Mouse (Mus musculus) megakaryocyte-erythroid progenitor cell, adult 5-6 weeks (primary cell): ENCODE results near the gene Fat4. TPM values are rescaled to one million over a fixed set of nuclear protein-coding genes. Genes with fewer than 3 reads are reported as not detected.

Experiments used
- ATAC-seq: replicated peaks from 2 replicates; pipeline ENCODE4 v1.8.0; 2016; ENCODE audit warnings: mild to moderate bottlenecking, inconsistent platforms; ENCODE audit not compliant: severe bottlenecking, poor library complexity, low FRiP score, low TSS enrichment
- total RNA-seq, 2 experiments: library from RNA; stranded (forward) in 1 of 2; stranded (reverse) in 1 of 2; fragments of 200-1000, 215-1000 nt in 1 of 2; fragments of >200 nt in 1 of 2; fragmentation: Nextera tagmentation in 1 of 2; gene quantifications; 2 replicates each; pipeline ENCODE4 v1.2.3; 2014 to 2017

Gene Fat4
- total RNA-seq, 2 experiments from 2014 or later: not detected

- no peak for ATAC-seq
Observed at GRCm38 (mm10) chr3:38892791-38893224, 6.1 kb downstream of the Fat4 start.

DNA sequence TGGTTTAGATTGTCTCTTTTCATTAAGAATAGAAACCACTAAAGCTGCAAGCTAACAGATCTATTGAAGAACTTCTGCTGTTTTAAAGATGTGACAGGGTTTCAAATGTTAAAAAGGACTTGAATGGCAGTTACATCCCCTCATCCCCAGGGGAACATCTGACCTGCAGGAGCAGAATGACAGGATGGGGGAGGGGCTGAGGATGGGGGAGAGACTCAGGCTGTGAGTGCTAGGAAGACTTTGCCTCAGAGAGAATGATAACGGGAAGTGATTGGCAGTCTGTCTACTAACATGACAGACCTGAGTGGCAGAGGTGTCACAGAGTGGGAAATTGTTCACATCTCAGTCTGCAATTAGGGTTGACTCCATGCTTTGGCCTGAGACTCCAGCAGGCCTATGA, 14.1 kb downstream of the Fat4 start:
- no peak for ATAC-seq

DNA sequence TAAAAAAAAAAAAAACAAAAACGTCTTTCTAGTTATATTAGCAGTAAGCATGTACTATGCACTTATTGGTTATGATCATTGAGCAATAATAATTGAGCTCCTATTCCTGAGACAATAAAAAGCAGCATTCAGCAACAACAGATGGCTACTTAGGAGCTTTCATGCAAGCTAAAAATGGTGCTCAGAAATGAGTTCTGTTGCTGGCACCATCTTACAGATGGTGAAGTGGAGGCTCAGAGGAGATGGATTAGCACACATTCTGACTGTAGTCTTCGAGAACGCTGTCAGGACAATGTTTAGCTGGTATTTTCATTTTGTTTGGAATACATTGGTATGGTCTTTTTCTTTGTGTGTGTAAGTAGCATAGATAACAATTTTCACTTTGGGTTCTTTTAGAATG, 20.1 kb downstream of the Fat4 start:
- ATAC-seq: no peak

- no peak for ATAC-seq
Observed at GRCm38 (mm10) chr3:38907676-38908425, 21.1 kb downstream of the Fat4 start.

DNA sequence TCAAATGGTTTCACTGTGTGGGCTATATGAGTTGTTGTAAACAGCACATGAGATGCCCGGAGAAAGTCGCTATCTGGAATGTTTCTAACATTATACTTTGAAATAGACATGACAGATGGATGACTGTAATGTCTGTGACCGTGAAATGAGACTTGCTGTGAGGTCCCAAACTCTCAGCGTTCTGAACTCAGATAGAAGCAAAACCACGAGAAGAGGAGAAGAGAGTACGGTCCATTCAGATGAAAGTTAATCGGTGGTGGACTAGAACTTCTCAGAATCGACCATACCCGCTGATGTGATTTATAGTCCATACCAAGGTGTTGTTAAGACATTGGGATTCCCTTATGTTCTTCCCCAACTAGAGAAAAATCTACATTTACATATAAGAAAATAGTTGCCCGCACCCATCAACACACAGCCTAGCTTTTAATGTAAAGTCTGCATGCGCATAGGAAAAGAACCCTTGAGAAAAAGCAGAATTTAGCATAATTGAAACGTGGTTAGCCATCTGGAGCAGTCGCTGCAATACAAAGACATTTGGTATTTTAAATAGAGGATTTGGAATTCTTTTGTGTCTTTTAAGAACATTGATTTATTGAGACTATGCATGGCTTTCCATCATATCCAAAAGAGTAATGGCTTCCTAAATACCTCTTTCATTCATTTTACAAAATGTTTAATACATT, 21.8 kb downstream of the Fat4 start:
- no peak for ATAC-seq

- ATAC-seq: no peak
Observed at GRCm38 (mm10) chr3:38912768-38913487, 26.2 kb downstream of the Fat4 start.

DNA sequence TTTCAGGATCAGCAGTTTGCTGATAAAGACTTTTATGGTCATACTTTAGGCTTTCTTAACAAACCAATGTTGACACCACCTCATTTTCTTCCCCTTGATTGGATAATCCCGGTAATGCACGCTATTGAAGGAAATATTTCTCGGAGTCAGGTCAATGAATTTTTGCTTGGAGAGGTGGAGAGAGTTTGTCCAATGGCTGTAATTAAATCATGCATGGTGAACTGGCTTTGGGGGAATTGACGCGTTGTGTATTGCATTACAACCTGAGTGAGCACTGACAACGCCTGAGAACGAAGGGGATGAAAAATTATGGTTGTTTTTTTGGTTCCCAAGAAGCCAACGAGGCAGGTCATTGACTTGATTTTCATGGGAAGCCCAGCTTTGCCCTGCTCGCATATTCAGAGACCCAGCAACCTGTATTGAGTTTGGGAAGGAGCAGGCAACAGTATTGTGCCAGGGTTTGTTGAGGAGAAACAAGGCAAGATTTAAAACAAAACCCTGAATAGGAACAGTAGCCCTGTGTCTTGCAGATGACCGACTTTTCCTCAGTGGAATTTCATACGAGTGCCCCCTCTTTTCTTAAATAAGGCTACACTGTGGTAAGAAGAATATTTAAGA, 26.9 kb downstream of the Fat4 start:
- no peak for ATAC-seq

DNA sequence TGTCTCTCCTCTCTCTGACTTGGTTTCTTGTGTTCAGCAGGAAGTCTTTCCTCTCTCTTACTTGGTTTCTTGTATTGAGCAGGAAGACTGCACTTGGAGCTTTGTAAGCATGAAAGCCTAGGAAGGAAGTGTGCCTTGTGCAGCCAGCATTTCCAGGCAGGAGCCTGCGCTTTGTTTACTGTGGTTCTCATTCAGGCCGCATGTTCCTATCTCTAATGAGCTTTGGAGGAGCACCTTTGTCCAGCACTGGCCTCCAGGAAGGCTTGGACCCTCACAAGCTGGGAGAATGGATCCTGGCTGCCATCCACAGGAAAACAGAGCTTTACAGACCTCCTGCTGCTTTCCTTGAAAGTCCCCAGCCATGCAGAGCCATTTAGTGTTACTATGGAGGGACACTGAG, 32.2 kb downstream of the Fat4 start:
- ATAC-seq: no peak

GRCm38 (mm10) chr3:38921031-38921430, 34.3 kb downstream of the Fat4 start:
- no peak for ATAC-seq

DNA sequence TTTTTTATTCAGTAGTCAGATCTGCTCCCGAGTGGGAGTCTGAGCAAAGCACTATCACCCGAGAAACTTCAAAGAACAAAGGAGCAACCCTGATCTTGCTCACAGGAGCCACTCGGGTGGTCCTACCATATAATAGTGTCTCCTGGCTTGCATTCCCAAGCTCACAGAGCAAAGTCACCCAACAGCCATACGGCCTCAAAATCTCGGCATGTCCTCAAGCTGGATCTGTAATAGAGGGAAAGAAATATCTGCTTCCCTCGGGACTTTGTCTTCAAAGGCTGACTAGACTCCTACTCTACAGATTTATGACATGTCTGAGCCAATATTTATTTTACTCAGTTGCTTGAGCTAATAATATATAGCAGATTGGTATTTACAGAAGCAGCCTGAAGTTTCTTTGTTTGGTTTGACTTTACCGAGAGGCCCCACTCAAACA, 36.5 kb downstream of the Fat4 start:
- ATAC-seq: no peak

GRCm38 (mm10) chr3:38928076-38928686, 41.4 kb downstream of the Fat4 start:
- no peak for ATAC-seq

DNA sequence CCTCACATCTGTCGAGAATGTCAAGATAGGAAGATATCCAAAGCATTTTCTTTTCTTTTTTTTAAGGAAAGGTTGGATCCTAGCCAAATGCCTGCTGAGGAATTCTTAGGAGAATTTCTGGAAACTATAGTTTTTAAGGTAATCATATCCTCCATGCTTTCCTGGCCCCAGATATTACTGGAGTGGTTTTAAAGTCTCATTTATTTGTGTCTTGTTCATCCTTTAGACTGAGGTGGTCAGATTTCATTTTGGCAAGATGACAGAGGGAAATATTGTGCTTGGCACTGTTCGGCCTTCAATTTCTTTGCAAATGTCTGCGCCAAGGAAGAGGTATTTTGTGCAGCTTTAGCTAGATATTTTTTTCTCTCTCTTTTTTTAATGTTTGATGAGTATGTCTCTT, 42.0 kb downstream of the Fat4 start:
- no peak for ATAC-seq

DNA sequence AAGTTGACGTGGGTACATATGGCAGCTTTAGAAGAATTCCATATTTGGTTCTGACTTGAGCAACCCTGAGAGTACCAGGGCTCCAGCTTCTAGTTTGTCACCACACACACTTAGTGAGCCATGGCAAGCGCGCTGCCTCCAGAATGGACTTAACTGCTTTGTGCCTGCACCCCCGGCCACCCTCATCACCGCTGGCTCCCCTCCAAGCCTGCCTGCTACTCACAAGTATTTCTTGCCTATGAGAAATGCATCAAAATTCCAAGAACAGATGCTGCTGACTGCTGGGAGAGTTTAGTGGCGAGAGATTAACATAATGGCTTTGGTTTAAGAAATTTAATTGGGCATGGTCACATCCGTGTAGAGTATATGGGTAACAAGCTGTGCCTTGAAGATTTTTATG, 48.0 kb downstream of the Fat4 start:
- no peak for ATAC-seq

- no peak for ATAC-seq
Observed at GRCm38 (mm10) chr3:38936485-38936884, 49.7 kb downstream of the Fat4 start.

GRCm38 (mm10) chr3:38937159-38937558, 50.4 kb downstream of the Fat4 start:
- no peak for ATAC-seq

DNA sequence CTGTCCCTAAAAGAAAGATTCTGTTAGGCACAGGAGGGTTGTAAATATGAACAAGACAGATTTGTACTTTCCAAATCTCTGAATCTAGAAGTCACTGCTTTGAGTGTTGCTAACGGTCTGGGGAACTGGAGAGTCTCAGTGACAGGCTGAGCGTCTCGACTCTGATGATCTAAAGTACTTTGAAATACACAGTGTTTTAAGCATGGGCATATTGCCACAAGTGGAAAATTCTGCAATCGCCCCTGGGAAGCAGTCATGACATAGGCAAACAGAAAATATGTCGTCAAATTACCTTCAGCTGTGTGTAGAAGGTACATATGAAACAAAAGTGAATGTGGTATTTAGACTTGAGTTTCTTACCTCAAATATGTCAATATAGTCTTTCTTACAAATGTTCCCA, 51.4 kb downstream of the Fat4 start:
- no peak for ATAC-seq

DNA sequence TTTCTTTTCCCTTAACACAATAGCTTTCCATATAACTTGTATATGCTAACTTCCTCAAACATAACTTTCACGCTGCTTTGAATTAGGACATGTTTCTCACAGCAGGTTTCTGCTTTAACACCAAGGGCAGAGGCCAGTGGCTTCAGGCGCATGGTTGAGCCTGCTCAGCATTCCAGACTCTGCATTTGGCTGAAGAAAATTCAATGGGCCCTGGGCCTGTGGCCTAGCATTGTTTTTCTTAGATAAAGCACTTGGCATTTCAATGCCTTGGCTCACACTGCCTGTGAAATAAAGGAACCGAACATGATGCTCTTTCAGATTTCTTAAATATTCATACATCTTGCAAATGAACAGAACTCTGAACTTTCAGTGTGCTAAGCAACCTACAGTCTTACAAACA, 52.8 kb downstream of the Fat4 start:
- ATAC-seq: no peak

DNA sequence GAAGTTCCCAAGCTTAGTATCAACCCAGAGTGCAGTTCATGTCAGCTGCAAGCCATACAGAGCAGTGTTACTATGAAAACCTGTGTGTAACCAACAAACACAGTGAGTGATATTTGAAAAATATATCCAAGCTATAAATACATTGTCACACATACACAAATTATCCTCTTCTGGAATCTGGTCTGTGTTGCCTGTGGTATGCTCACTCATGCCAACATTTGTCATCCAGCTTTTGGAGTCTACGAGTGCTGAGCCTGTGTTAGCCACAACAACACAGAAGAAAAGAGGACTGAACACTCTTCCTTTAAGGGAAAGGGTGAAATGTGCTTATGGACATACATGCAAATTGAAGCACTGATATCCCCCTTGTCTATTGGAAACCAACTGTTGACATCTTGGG, 53.6 kb downstream of the Fat4 start:
- ATAC-seq: no peak

GRCm38 (mm10) chr3:38945157-38945556, 58.4 kb downstream of the Fat4 start:
- no peak for ATAC-seq

DNA sequence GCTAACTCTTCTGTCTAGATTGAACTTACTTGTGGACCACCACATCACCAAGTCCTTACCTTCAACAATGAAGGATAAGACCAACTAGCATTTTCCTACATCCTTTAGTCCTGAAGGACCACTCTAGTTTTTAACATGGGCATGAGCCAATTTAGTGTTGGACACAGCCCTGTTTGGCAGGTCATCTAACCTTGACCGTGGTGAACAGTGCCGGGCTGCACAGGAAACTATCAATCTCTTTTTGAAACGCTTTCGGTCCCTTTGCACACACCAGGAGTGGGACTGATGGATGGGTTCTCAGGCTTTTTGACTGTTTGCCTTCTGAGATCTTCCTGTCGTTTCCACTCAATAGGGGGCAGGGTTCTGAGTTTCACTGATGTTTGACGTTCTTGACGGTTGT, 61.0 kb downstream of the Fat4 start:
- no peak for ATAC-seq
